Mouse (Mus musculus): ENCODE measurements around the gene Ercc1. TPM values are rescaled to one million over a fixed set of nuclear protein-coding genes. Genes with fewer than 3 reads are reported as not detected.

Gene Ercc1
- total and polyA plus RNA-seq, 2 experiments = 6.5 to 9.4 TPM

DNA sequence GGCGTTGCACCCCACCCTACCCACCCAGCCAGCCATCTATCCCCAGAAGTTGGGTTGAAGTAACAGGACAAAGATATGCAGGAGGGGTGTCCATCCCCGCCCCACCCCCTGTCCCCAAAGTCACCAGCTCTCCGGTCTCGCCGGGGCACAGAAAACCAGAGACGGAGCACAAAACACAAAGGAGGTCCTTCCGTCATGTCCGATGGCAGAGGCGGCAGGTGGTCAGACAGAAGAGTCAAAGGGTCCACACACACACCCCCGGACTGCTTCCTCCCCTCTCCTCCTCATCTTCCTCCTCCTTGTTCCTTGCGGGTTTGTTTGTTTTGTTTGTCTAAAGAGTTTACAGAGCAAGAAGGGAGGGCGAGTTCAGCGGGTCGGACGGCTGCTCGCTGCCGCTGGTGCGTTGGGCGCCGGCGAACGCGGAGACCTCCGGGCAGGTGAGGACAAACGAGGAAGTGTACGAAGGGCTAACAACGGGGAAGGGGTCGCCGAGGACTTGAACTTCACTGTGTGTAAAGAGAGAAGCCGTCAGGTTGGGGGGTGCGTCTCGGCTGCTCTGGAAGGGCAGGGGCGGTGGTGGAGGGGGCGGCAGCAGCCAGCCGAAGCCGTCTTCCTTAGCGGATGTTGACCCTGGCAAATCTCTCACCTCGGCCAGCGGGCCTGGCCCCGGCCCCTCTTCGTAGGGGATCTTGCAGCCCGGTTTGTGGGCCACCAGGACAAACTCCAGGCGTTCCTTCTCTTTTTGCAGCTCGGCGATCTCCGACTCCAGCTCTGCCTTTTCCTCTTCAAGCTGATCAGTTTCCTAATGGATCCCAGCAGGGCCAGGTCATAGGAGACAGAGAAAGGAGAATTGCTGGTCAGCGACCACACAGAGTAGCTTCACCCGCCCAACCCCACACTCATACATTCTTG lies 39.8 kb upstream of the Ercc1 start:
- no peaks in the 10 kb centered on the region for H3K27me3 ChIP-seq (ENCODE audit: control insufficient read depth, insufficient read depth, low read length)
- 9% methylated on average over 48 of the region's 48 CpGs for WGBS

DNA sequence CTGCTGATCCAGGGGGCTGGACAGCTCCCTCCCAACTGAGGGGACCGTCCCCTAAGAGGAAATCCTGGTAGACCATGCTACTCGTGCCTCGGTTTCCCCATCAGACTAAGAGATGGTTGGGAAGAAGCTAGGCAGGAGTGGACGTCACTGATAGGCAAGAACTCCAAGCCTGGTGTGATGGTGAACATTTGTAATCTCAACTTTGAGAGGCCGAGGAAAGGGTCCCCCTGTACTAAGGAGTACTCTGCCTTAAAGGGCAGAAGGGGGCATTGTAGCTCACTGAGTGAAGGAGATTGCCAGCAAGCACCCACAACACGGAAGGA lies 39.2 kb upstream of the Ercc1 start:
- Histone ChIP-seq H3K27ac (replicated peaks; ENCODE audit: insufficient read depth, low read depth, low read length) (no peak overlapping the region), H3K36me3 (ENCODE audit: control insufficient read depth, insufficient read depth, low read length) (no peaks in the 10 kb centered on the region), H3K9ac (ENCODE audit: low read depth, low read length) (no peak overlapping the region), H3K27me3 (ENCODE audit: control insufficient read depth, insufficient read depth, low read length) (no peaks in the 10 kb centered on the region), H3K79me2 (ENCODE audit: control insufficient read depth, insufficient read depth, low read length) (no peaks in the 10 kb centered on the region), H3K4me3 (ENCODE audit: insufficient read depth, low read depth, low read length) (no peak overlapping the region), H3K4me1 (ENCODE audit: control insufficient read depth, insufficient read depth, low read length) (no peaks in the 10 kb centered on the region)
- 29% methylated on average over 6 of the region's 6 CpGs for WGBS
- DNase-seq (ENCODE audit: extremely low read depth, low read depth, low spot score) = no peak
- TF ChIP-seq CTCF (IDR thresholded peaks at IDR 0.05; ENCODE audit: low read depth, low read length) (no peak), POLR2A (IDR thresholded peaks at IDR 0.05; ENCODE audit: extremely low read depth, insufficient read depth, low read length) (no peak)

More for the DNA sequence above, 39.8 kb upstream of the Ercc1 start:
- no peak for DNase-seq (ENCODE audit: extremely low read depth, low read depth, low spot score)
- Histone ChIP-seq H3K36me3 (ENCODE audit: control insufficient read depth, insufficient read depth, low read length) (no peaks in the 10 kb centered on the region), H3K4me3 (ENCODE audit: insufficient read depth, low read depth, low read length) (0 out of 2 replicates have a peak overlapping the region, but pooled peaks have one; percentile 3), H3K4me1 (ENCODE audit: control insufficient read depth, insufficient read depth, low read length) (no peaks in the 10 kb centered on the region), H3K79me2 (ENCODE audit: control insufficient read depth, insufficient read depth, low read length) (no peaks in the 10 kb centered on the region), H3K9ac (ENCODE audit: low read depth, low read length) (no peak overlapping the region), H3K27ac (replicated peaks; ENCODE audit: insufficient read depth, low read depth, low read length) (no peak overlapping the region)
- TF ChIP-seq CTCF (IDR thresholded peaks at IDR 0.05; ENCODE audit: low read depth, low read length) (no peak), POLR2A (IDR thresholded peaks at IDR 0.05; ENCODE audit: extremely low read depth, insufficient read depth, low read length) (no peak)

DNA sequence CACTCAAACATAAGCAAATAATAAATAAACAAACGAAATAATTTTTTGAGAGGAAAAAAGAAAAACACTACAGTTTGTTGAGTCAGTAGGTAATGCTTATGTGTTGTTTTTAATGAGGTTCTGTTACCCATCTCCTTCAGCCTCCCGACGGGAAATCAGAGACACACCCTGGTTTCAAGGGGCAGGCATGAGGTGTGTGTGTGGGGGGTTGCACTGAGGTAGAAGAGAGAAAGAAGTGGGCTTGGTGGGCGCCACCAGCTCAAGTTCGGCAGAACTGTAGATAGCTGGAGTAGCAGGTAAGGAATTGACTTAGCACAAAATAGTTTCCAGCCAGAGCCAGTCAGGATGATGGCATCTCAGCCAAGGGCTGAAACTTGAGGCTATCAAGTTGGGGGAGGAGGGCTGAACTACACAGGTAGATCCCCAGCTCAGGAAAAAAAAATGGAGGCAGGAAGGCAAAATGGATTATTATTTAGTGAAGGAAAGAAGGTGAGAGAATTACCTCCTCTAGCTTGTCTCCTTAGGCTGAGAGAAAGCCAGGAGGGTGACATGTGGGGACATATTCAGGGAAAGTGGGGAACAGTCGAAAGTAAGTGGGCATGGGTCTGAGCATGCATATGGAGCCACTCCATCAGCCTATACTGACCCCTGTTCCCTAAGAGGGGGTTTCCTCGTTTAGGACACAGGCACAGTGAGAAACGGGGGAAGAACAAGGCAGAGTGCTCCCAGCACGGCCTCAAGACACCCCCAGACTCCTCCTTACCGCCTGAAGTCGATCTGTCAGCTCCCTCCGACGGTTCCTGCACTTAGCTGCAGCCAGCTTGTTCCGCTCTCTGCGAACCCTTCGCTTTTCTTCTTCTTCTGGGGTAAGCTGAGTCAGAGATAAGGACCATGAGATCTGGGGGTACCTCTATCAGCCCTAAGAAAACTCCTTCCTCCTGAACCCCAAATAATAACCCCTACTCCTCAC lies 38.5 kb upstream of the Ercc1 start:
- H3K79me2 ChIP-seq (ENCODE audit: control insufficient read depth, insufficient read depth, low read length) = no peaks in the 10 kb centered on the region
- no peak overlapping the region for H3K4me3 ChIP-seq (ENCODE audit: insufficient read depth, low read depth, low read length)
- no peak for TF ChIP-seq POLR2A (IDR thresholded peaks at IDR 0.05; ENCODE audit: extremely low read depth, insufficient read depth, low read length)
- TF ChIP-seq CTCF (IDR thresholded peaks at IDR 0.05; ENCODE audit: low read depth, low read length) = no peak
- peaks cover 1% of the 10 kb centered on the region; the same call in 1 of the 2 replicates for H3K4me1 ChIP-seq (ENCODE audit: control insufficient read depth, insufficient read depth, low read length)
- no peaks in the 10 kb centered on the region for H3K27me3 ChIP-seq (ENCODE audit: control insufficient read depth, insufficient read depth, low read length)
- DNase-seq (ENCODE audit: extremely low read depth, low read depth, low spot score) = no peak
- 66% methylated on average over 16 of the region's 16 CpGs for WGBS
- no peak overlapping the region for H3K27ac ChIP-seq (replicated peaks; ENCODE audit: insufficient read depth, low read depth, low read length)
- no peak overlapping the region for H3K9ac ChIP-seq (ENCODE audit: low read depth, low read length)
- H3K36me3 ChIP-seq (ENCODE audit: control insufficient read depth, insufficient read depth, low read length) = no peaks in the 10 kb centered on the region

DNA sequence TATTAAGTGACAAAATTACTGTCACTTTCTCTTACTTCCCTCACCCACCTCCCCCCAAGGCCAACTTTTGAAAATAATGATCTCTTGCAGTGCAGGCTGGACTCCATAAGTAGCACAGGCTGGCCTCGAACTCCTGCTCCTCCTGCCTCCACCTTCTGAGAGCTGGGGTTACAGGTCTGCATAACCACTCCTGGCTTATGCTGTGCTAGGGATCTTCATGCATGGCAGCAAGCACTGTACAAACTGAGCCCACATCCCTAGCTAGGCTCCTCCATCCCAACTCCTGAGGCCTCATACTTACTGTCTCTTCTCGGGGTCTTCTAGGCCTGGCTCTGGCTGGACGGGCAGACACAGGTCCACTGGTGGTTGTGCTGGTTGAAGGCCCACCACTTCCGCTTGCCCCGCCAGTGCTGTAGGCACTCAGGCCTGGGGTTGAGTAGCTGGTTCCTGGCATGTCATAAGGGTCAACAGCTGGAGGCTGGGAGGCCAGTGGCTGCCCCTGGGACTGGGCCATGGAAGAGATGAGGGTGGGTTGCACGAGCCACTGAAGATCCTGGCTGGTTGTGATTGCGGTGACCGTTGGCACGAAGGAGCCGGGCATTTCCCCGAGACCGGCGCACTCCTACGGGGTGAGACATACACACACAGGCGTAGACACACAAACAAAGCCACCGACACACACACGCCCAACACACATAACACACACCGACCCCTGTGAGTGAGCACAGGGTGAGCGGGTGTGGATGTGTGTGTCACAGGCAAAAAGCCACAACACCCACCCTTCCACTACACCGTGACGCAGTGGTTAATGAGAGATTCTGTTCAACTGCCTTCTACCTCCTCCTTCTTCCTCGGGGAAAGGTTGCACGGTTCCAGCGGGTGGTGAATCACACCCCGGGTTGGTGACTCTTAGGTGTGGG lies 37.5 kb upstream of the Ercc1 start:
- H3K79me2 ChIP-seq (ENCODE audit: control insufficient read depth, insufficient read depth, low read length) = no peaks in the 10 kb centered on the region
- H3K9ac ChIP-seq (ENCODE audit: low read depth, low read length) = no peak overlapping the region
- WGBS = 83% methylated on average over 25 of the region's 25 CpGs
- peaks cover 1% of the 10 kb centered on the region; the same call in 1 of the 2 replicates for H3K4me1 ChIP-seq (ENCODE audit: control insufficient read depth, insufficient read depth, low read length)
- H3K4me3 ChIP-seq (ENCODE audit: insufficient read depth, low read depth, low read length) = no peak overlapping the region
- TF ChIP-seq POLR2A (IDR thresholded peaks at IDR 0.05; ENCODE audit: extremely low read depth, insufficient read depth, low read length) = no peak
- no peak for TF ChIP-seq CTCF (IDR thresholded peaks at IDR 0.05; ENCODE audit: low read depth, low read length)
- H3K36me3 ChIP-seq (ENCODE audit: control insufficient read depth, insufficient read depth, low read length) = no peaks in the 10 kb centered on the region
- H3K27me3 ChIP-seq (ENCODE audit: control insufficient read depth, insufficient read depth, low read length) = no peaks in the 10 kb centered on the region
- no peak overlapping the region for H3K27ac ChIP-seq (replicated peaks; ENCODE audit: insufficient read depth, low read depth, low read length)
- no peak for DNase-seq (ENCODE audit: extremely low read depth, low read depth, low spot score)
